Mouse (Mus musculus): ENCODE measurements around the gene Sdsl. TPM values are rescaled to one million over a fixed set of nuclear protein-coding genes. Genes with fewer than 3 reads are reported as not detected.
A peak's percentile ranks its signal among the peaks of the same experiment; 100 is the strongest.

Gene Sdsl
- 5.4 and 7.5 TPM in 2 replicates for polyA plus RNA-seq (2016; fragmentation: Nextera tagmentation; extraction: Ambion mirVana)

DNA sequence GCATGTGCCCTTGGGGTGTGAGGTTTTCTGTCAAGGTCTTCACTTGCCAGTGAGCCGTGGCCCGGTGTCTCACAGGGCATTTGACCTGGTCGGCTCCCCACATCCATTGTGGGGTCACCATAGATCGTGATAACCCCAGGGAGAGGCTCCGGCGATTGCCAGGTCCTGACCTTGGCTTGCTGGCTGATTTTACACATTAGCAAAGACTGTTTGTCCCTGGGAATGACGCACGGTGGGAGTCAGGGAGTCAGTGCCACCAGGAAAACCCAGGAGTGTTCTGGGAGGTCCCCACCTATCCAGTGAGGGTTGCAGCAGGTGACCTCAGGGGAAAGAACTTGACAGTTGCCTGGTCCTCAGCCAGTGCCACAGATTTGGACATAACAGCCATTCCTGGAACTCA, at the start of gene Sdsl:
TSS of gene Sdsl (minus strand) at position 41 of the 400 bp plus-strand sequence.
- H3K4me1 ChIP-seq: no peaks in the 10 kb centered on the region
- H3K9me3 ChIP-seq (replicated peaks): no peaks in the 10 kb centered on the region
- no peak for ATAC-seq (ENCODE audit: low FRiP score)

DNA sequence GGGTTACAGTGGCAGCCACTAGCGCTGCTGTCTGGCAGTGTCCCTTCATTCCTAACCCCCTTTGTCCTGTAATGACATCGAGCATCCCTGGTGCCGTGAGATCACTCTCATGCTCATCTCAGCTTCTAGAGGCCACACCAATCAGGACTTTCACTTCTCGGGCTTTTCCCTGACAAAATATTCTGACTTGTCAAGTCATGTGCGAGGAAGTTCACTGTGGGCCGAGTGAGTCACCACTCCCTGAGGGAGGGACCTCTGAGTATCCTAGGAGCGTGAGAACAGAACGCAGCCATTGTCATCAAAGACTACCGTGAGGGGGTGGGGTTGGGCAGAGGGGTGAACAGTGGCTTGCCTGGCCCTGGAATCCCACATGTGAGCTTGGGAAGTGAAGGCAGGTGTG, 44.9 kb upstream of the Sdsl start:
- no peak overlapping the region for H3K4me3 ChIP-seq
- H3K9ac ChIP-seq: no peak overlapping the region
- H3K27me3 ChIP-seq: no peaks in the 10 kb centered on the region
- ATAC-seq (ENCODE audit: low FRiP score): no peak
- H3K27ac ChIP-seq: no peak overlapping the region
- H3K4me1 ChIP-seq: peaks cover 28% of the 10 kb centered on the region
- no peaks in the 10 kb centered on the region for H3K9me3 ChIP-seq (replicated peaks)
- no peak overlapping the region for H3K4me2 ChIP-seq (replicated peaks)
- no peaks in the 10 kb centered on the region for H3K36me3 ChIP-seq
- 40% methylated on average over 9 of the region's 9 CpGs for WGBS

More for the DNA sequence above, at the start of gene Sdsl:
- no peak within 1 kb of the TSS for H3K4me2 ChIP-seq (replicated peaks)
- H3K36me3 ChIP-seq: no peaks in the 10 kb centered on the region
- H3K9ac ChIP-seq: no peak within 1 kb of the TSS
- peaks cover 4% of the 10 kb centered on the region; the same call in 1 of the 2 replicates for H3K27me3 ChIP-seq
- WGBS: 77% methylated on average over 8 of the region's 8 CpGs
- H3K4me3 ChIP-seq: no peak within 1 kb of the TSS
- no peak within 1 kb of the TSS for H3K27ac ChIP-seq

DNA sequence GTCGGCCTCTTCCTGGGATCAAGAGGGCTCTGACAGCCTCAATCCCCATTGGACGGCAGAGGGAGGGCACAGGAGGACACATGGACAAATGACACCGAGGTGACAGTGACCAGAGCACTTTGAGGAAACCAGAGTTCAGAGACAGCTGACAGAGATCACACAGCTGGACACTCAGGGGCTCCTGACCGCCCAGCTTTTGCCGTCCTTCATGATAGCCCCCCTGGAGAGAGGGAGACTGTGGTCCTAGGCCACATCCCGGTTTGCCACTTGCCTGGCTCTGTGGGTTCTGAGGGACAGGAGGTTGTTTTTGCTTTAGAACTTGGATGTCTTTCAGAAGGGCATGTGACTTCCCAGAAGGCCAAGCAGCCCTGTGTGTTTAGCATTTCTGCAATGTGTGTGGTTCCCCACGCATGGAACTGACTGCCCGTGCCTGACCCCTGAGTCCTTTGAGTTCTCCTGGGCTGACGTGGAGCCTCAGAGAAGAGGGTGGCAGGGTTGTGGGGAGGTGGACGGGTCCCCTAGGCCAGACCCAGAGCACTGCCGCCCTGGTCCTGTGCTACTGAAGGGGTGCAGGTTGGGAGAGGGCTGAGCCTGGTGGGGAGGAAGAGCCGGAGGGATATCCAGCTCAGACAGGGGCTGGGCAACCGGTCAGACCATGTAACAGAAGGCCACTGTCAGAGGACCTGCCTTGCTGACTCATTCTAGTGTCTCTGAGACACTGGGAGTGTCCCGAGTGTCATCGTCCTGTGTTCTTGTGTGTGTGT, 43.8 kb upstream of the Sdsl start:
- no peak overlapping the region for H3K9ac ChIP-seq
- H3K27ac ChIP-seq: no peak overlapping the region
- WGBS: 58% methylated on average over 15 of the region's 15 CpGs
- peaks cover 31% of the 10 kb centered on the region for H3K4me1 ChIP-seq
- no peak overlapping the region for H3K4me2 ChIP-seq (replicated peaks)
- no peak overlapping the region for H3K4me3 ChIP-seq
- peaks cover 10% of the 10 kb centered on the region for H3K27me3 ChIP-seq
- no peak for ATAC-seq (ENCODE audit: low FRiP score)
- H3K9me3 ChIP-seq (replicated peaks): no peaks in the 10 kb centered on the region
- H3K36me3 ChIP-seq: no peaks in the 10 kb centered on the region

DNA sequence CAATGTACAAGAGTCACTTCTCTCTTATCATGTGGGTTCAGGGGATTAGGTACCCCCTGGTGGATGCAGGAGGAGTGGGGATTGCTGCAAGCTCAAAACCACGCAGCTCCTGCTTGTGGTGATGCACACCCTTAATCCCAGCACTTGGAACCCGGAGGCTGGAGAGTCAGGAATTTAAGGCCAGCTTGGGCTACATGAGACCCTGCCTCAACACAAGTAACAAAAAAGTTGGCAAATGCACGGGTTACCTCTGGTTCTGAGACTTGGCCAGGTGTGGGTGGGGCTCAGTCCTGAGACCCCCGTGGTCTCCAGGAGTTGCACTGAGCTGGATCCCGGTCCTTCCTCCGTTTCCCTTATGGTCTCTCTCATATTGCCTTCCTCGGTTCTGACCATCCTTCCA, 42.8 kb upstream of the Sdsl start:
- H3K9me3 ChIP-seq (replicated peaks): no peaks in the 10 kb centered on the region
- H3K4me1 ChIP-seq: peaks cover 37% of the 10 kb centered on the region
- WGBS: 77% methylated on average over 7 of the region's 7 CpGs
- peaks cover 12% of the 10 kb centered on the region for H3K27me3 ChIP-seq
- H3K27ac ChIP-seq: no peak overlapping the region
- ATAC-seq (ENCODE audit: low FRiP score): no peak
- no peak overlapping the region for H3K9ac ChIP-seq
- no peak overlapping the region for H3K4me2 ChIP-seq (replicated peaks)
- no peaks in the 10 kb centered on the region for H3K36me3 ChIP-seq
- H3K4me3 ChIP-seq: no peak overlapping the region

DNA sequence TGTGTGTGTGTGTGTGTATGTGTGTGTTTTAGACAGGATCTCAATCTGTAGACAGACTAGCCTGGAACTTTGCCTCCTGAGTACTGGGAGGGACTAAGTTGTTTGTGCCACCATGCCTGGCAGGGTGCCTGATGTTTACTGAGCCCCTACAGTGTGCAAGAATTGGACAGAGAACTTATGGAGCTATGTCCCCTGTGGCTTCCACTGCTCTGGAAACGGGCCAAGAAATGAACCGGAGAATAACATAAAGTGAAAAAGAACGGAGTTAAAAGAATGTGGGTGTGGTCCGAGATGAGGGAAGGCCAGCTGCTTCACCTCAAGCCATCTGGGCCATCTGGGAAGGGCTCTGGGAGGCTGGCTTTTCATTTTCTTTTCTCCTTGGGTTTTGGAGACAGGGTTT, 42.1 kb upstream of the Sdsl start:
- ATAC-seq (ENCODE audit: low FRiP score): no peak; the same call in 1 of the 2 replicates
- no peaks in the 10 kb centered on the region for H3K36me3 ChIP-seq
- H3K9ac ChIP-seq: no peak overlapping the region
- WGBS: 13% methylated on average over 4 of the region's 4 CpGs
- no peak overlapping the region for H3K4me3 ChIP-seq
- H3K9me3 ChIP-seq (replicated peaks): no peaks in the 10 kb centered on the region
- peak overlapping the region; percentile 17; the same call in 1 of the 2 replicates for H3K27ac ChIP-seq
- no peak overlapping the region for H3K4me2 ChIP-seq (replicated peaks)
- peaks cover 37% of the 10 kb centered on the region for H3K4me1 ChIP-seq
- H3K27me3 ChIP-seq: peaks cover 12% of the 10 kb centered on the region

DNA sequence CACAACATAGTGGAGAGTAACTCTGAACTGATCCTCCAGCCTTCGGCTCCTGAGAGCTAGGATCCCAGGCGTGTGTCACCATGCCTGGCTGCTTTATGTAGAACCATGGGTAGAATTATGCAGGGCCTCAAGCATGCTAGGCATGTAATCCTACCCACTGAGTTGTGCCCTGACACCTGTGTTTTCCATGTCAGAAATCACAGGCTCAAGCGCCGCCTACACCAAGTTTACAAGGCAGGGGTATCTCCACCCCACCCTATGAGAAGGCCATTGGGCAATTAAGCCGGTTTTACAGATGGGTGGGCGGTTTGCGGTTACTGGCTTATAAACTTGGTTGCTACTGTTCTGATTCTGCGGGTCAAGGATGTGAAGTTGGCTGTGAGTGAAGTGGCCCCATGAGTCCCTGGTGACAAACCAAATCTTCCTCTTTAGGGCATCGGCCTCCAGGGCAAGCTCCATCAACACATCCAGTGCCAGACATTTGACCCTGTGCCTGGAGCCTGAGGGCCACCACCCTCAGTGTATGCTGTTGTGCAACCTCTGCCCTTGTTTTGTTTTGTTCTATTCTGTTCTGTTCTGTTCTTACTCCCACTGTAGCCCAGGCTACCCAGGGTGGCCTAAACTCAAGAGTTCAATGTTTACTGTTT, 41.5 kb upstream of the Sdsl start:
- peaks cover 12% of the 10 kb centered on the region for H3K27me3 ChIP-seq
- H3K36me3 ChIP-seq: no peaks in the 10 kb centered on the region
- WGBS: 84% methylated on average over 9 of the region's 9 CpGs
- ATAC-seq (ENCODE audit: low FRiP score): no peak
- no peak overlapping the region for H3K4me3 ChIP-seq
- peaks cover 37% of the 10 kb centered on the region for H3K4me1 ChIP-seq
- no peak overlapping the region for H3K4me2 ChIP-seq (replicated peaks)
- peak overlapping the region; percentile 17; the same call in 1 of the 2 replicates for H3K27ac ChIP-seq
- no peak overlapping the region for H3K9ac ChIP-seq
- no peaks in the 10 kb centered on the region for H3K9me3 ChIP-seq (replicated peaks)

DNA sequence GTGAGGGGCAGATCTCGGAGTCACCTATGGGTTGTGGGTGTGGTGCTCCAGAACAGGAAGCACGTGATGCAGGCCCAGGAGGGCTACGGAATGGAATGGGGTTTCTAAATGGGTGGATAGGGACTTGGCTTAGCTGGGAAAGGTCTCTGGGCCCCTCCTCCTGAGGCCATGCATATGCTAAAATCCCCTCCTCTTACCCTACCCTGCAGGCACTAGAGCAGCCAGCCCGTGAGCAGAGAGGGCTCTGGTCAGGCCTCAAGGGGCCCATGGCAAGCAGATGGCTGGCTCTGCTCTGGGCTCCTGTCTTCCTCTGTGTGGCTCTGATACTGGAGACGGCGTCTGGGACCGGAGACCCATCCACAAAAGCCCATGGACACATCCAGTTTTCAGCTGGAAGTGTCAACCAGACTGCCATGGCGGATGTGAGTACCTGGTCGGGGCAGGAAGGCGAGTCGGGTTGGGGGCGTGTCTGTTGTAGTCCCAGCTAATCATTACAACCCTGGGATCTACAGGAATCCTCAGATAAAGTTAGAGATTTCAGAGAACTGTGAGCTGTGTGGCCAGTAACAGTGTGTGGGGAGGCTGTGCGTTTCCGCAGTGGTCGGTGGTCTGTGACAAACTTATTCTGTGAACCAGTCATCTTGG, 40.4 kb upstream of the Sdsl start:
- 28% methylated on average over 15 of the region's 15 CpGs for WGBS
- 0 out of 2 replicates have a peak, but pooled peaks have one; percentile 23 for ATAC-seq (ENCODE audit: low FRiP score)

DNA sequence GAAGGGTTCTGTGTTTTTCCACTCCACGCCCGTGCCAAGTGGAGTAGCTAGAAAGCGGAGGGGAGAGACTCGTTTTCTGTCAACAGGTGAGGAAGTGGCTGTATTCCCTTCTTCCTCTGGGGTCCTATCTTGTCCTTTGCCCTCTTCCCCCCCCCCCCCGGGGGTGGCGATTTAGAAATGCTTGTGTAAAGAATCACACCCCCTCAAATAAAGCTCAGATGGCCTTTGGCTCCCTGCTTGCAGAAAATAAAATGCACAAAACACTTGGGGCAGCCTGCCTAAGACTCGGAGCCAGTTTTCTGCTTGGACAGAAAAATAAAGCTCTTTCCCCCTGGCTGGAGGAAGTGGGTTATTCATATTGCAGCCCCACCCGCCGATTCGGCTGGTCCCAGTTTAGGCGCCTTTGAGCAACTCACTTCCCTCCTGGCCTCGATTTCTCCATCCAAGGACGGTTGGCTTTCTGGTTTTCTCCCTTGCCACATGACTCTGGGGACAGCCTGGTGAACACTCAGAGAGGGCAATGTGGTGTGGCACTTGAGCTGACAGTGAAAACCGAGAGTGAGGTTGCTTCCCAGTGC, 39.1 kb upstream of the Sdsl start:
- Histone ChIP-seq H3K4me1 (peaks cover 39% of the 10 kb centered on the region), H3K27ac (no peak overlapping the region), H3K9ac (no peak overlapping the region), H3K36me3 (no peaks in the 10 kb centered on the region), H3K4me2 (replicated peaks) (peak overlapping the region; percentile 58), H3K9me3 (replicated peaks) (no peaks in the 10 kb centered on the region), H3K27me3 (peaks cover 12% of the 10 kb centered on the region), H3K4me3 (peak overlapping the region; percentile 43)
- 40% methylated on average over 14 of the region's 14 CpGs for WGBS
- no peak for ATAC-seq (ENCODE audit: low FRiP score)

More for the DNA sequence above, 40.4 kb upstream of the Sdsl start:
- H3K4me3 ChIP-seq: no peak overlapping the region
- no peak overlapping the region for H3K4me2 ChIP-seq (replicated peaks)
- no peaks in the 10 kb centered on the region for H3K9me3 ChIP-seq (replicated peaks)
- peak overlapping the region; percentile 40; the same call in 1 of the 2 replicates for H3K27ac ChIP-seq
- no peaks in the 10 kb centered on the region for H3K36me3 ChIP-seq
- peaks cover 12% of the 10 kb centered on the region for H3K27me3 ChIP-seq
- H3K4me1 ChIP-seq: peaks cover 37% of the 10 kb centered on the region
- H3K9ac ChIP-seq: no peak overlapping the region

DNA sequence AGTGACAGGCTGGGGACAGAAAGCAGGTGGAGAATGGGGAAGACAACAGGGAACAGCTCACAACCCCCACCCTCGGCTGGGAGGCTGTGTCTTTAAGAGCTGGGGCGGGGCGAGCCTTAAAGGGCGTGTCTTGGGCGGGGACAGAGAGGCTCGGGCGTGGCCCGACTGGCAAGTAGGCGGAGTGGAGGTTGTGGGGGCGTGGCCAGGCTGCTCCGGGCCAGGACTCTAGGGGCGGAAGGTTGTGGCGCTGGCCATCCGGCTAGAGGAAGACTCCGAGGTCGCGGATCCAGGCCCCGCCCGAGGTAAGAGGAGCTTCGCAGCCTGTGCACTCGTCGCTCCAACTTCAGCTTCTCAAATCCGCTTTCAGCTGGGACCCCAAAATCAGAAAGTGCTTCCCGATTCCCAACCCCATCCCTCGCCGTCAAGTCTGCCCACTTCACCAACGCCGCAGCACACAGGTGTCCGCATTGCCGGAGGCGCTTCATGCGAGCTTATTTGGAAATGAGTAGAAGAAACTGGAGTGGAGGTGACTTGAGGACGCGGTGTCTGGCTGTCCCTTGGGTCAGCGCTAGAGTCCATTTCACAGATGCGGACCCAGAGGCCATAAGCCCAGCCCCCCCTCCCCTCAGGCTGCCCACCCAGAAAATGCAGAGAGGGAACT, 38.5 kb upstream of the Sdsl start, which contains the start of gene Slc8b1:
TSS of gene Slc8b1 (plus strand) at position 187 of the 661 bp plus-strand sequence.
- Histone ChIP-seq H3K4me2 (replicated peaks) (peak within 1 kb of the TSS; percentile 58), H3K36me3 (no peaks in the 10 kb centered on the region), H3K9me3 (replicated peaks) (no peaks in the 10 kb centered on the region), H3K27me3 (peaks cover 12% of the 10 kb centered on the region), H3K4me3 (peak within 1 kb of the TSS; percentile 43), H3K27ac (no peak within 1 kb of the TSS), H3K4me1 (peaks cover 35% of the 10 kb centered on the region), H3K9ac (no peak within 1 kb of the TSS)
- WGBS: under 1% methylated on average over 36 of the region's 36 CpGs
- peak; percentile 78 for ATAC-seq (ENCODE audit: low FRiP score)

DNA sequence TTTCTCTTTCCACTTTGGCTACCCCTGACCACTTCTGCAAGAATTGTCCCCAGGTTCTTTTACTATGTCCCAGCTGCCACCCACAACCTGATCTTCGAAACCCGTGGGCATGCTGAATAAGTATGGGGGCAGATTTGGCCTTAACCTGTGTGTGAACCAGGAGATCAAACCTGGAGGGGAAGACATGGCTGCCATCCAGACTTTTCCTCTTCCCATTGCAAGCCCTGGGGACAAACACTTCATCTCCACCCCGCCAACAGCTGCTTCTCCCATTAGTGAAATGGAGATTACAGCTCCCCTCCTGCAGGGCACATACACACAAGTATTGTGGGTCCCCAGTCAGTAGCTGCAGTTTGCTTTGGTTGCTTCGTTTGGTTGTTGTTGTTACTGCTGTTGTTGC, 34.7 kb upstream of the Sdsl start:
- H3K36me3 ChIP-seq: no peaks in the 10 kb centered on the region
- H3K4me3 ChIP-seq: no peak overlapping the region
- ATAC-seq (ENCODE audit: low FRiP score): no peak
- no peak overlapping the region for H3K4me2 ChIP-seq (replicated peaks)
- H3K27ac ChIP-seq: no peak overlapping the region
- 49% methylated on average over 4 of the region's 4 CpGs for WGBS
- peaks cover 11% of the 10 kb centered on the region for H3K27me3 ChIP-seq
- H3K4me1 ChIP-seq: peaks cover 25% of the 10 kb centered on the region
- no peaks in the 10 kb centered on the region for H3K9me3 ChIP-seq (replicated peaks)
- H3K9ac ChIP-seq: no peak overlapping the region

DNA sequence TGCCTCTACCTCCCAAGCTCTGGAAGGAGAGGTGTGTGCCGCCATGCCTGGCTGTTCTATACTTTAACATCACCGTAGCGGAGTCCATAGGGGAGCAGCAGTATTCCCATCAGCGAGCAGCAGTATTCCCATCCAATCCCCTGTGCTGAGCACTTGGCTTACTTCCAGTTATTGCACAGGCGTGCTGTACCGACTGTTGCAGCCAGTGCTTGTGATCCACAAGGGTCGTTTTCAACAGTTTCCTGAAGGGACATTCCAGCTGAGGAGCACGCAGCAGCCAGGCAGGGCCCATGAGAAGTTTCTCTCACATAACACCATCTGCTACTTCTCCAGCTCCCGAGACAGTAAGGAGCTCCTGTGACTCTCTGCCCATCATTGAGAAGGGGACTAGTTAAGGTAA, 33.9 kb upstream of the Sdsl start:
- Histone ChIP-seq H3K4me3 (no peak overlapping the region), H3K36me3 (no peaks in the 10 kb centered on the region), H3K9ac (no peak overlapping the region), H3K9me3 (replicated peaks) (no peaks in the 10 kb centered on the region), H3K4me1 (peaks cover 29% of the 10 kb centered on the region), H3K27ac (no peak overlapping the region), H3K27me3 (peaks cover 3% of the 10 kb centered on the region), H3K4me2 (replicated peaks) (no peak overlapping the region)
- no peak for ATAC-seq (ENCODE audit: low FRiP score)
- WGBS: 68% methylated on average over 9 of the region's 9 CpGs
